Mouse (Mus musculus) heart, adult 2 months (tissue): ENCODE data around the gene Ciita. TPM values are rescaled to one million over a fixed set of nuclear protein-coding genes. Genes with fewer than 3 reads are reported as not detected.

Experiments used
- DNase-seq, 2 experiments: peaks; one replicate each; pipeline ENCODE4 v3.0.0; 2021
- H3K27ac ChIP-seq: fragments of 200-600 bp; 2 replicates; pipeline ENCODE4 v1.8.1; 2022
- H3K27me3 ChIP-seq: fragments of 200-500 bp; 2 replicates; pipeline ENCODE4 v1.6.1; 2012; ENCODE audit warnings: mild to moderate bottlenecking, low read length, inconsistent platforms, mixed read lengths; ENCODE audit not compliant: control insufficient read depth, insufficient read depth
- H3K36me3 ChIP-seq: fragments of 200-500 bp; 2 replicates; pipeline ENCODE4 v1.6.1; 2012; ENCODE audit warnings: low read length, inconsistent platforms; ENCODE audit not compliant: control insufficient read depth, insufficient read depth
- H3K4me1 ChIP-seq: fragments of 200-500 bp; 2 replicates; pipeline ENCODE4 v1.6.1; 2011; ENCODE audit warnings: low read length; ENCODE audit not compliant: control insufficient read depth, insufficient read depth
- H3K4me3 ChIP-seq: fragments of 200-600 bp; 2 replicates; pipeline ENCODE4 v1.8.1; 2022
- H3K79me2 ChIP-seq: fragments of 200-500 bp; replicated peaks from 2 replicates; pipeline ENCODE4 v1.6.1; 2012; ENCODE audit warnings: mild to moderate bottlenecking, inconsistent platforms, low read length, moderate library complexity, mixed read lengths; ENCODE audit not compliant: control insufficient read depth, insufficient read depth
- H3K9ac ChIP-seq: fragments of 200-500 bp; 2 replicates; pipeline ENCODE4 v1.6.1; 2012; ENCODE audit warnings: low read depth, mild to moderate bottlenecking, control low read depth, inconsistent platforms, low read length, mixed read lengths
- CTCF ChIP-seq: fragments of 200-600 bp; IDR thresholded peaks from 2 replicates; pipeline ENCODE4 v1.8.1; 2022; ENCODE audit warnings: antibody characterized with exemption, mild to moderate bottlenecking, moderate library complexity
- EP300 ChIP-seq: fragments of 200-500 bp; IDR thresholded peaks from 2 replicates; pipeline ENCODE4 v1.6.1; 2011; ENCODE audit warnings: low read depth, low read length, control low read depth; ENCODE audit not compliant: insufficient read depth
- POLR2A ChIP-seq: fragments of 200-500 bp; IDR thresholded peaks from 2 replicates; pipeline ENCODE4 v1.6.1; 2011; ENCODE audit warnings: mild to moderate bottlenecking, low read depth, low read length, control low read depth; ENCODE audit not compliant: insufficient read depth
- WGBS: fragments of 180-500 bp; shearing (Covaris S2); methylation state at CpG from one replicate; pipeline ENCODE4 v1.1.7; 2018; 5-methylcytosine and 5-hydroxymethylcytosine counted together
- intact Hi-C: fragments of 180-260 bp; cut with DNase I; formaldehyde crosslinking; loops from one replicate; pipeline ENCODE4 v1.15.1; 2025
- polyA plus RNA-seq: library from polyadenylated mRNA; depleted of rRNA; stranded (reverse); fragments of >200 nt; gene quantifications from 2 replicates; pipeline ENCODE4 v1.2.3, GENCODE M21; 2012
- total RNA-seq, 2 experiments: library from RNA; stranded (reverse); gene quantifications; 2 replicates each; pipeline ENCODE4 v1.2.3; 2021

Gene Ciita
- total and polyA plus RNA-seq, 3 experiments, result 0.41 to 2.0 (median 0.50) TPM

DNA sequence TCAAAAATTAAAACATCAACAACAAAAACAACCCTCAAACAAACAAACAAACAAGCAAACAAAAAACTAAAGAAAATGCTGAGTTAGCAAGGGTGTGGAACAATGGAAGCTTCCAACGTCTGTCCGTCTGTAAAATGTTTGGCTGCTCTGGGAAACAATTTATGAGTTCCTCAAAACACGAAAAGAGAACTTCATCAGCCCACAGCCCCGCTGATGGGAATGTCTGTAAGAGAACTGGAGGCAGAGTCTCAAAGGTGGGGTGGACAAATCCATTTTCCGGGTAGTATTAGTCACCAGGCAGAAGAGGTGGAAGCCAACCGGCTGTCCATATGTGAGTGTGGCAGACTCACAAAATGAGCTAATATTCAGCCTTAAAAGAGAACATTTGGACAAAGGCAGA is 38.5 kb upstream of the Ciita start:
- WGBS, result 82% methylated on average over 6 of the region's 6 CpGs
- intact Hi-C loops, result no loop called here
- no peak overlapping the region for H3K4me3 ChIP-seq
- H3K4me1 ChIP-seq, result no peaks in the 10 kb centered on the region
- H3K79me2 ChIP-seq, result no peaks in the 10 kb centered on the region
- TF ChIP-seq CTCF, result no peak
- TF ChIP-seq EP300, result no peak
- no peak for TF ChIP-seq POLR2A
- no peak overlapping the region for H3K9ac ChIP-seq
- H3K27me3 ChIP-seq, result no peaks in the 10 kb centered on the region
- DNase-seq, result no peak
- H3K36me3 ChIP-seq, result no peaks in the 10 kb centered on the region
- no peak overlapping the region for H3K27ac ChIP-seq

DNA sequence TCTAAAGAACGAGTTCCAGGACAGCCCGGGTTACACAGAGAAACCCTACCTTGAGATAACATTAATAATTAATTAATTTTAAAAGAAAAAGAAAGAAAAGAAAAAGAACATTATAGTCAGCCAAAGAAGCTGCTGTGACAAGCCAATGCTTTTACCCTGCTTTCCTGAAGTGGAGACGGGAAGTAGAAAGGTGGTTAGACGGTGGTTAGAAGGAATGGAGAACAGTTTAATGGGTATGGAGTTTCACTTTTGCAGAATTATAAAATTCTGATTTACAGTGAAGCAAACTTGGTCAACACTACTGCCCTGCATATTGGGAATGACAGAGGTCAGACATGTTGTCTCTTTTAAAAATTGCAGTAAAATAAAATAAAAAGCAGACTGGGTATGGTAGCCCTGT is 38.1 kb upstream of the Ciita start:
- no peak for TF ChIP-seq CTCF
- TF ChIP-seq POLR2A, result no peak
- TF ChIP-seq EP300, result no peak
- H3K9ac ChIP-seq, result no peak overlapping the region
- intact Hi-C loops, result no loop called here
- WGBS, result 86% methylated on average over 4 of the region's 4 CpGs
- H3K4me1 ChIP-seq, result no peaks in the 10 kb centered on the region
- no peaks in the 10 kb centered on the region for H3K27me3 ChIP-seq
- no peak overlapping the region for H3K27ac ChIP-seq
- no peaks in the 10 kb centered on the region for H3K79me2 ChIP-seq
- no peak for DNase-seq
- no peak overlapping the region for H3K4me3 ChIP-seq
- no peaks in the 10 kb centered on the region for H3K36me3 ChIP-seq

DNA sequence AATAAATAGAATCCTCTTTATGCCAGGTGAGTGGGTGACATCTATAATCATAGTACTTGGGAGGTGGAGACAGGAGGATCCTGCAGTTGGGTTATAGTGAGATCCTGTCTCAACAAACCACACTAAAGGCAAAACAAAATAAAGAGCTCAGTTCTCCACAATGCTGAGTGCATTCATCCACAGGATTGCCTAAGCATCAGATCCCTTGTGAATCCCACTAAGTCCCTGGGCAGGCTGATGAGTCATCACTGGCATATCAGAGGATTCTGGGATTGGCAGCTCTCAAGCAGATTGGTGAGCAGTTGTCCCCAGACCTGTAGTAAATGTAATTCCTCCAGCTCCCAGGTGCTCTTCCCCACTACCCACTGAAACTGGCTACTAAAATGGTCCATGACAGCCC is 36.1 kb upstream of the Ciita start:
- Histone ChIP-seq H3K4me1 (peaks cover 2% of the 10 kb centered on the region; the same call in 1 of the 2 replicates), H3K9ac (no peak overlapping the region), H3K4me3 (no peak overlapping the region), H3K79me2 (no peaks in the 10 kb centered on the region), H3K36me3 (no peaks in the 10 kb centered on the region), H3K27me3 (no peaks in the 10 kb centered on the region), H3K27ac (no peak overlapping the region)
- DNase-seq, result no peak
- TF ChIP-seq EP300 (no peak), CTCF (no peak), POLR2A (no peak)
- intact Hi-C loops, result no loop called here

DNA sequence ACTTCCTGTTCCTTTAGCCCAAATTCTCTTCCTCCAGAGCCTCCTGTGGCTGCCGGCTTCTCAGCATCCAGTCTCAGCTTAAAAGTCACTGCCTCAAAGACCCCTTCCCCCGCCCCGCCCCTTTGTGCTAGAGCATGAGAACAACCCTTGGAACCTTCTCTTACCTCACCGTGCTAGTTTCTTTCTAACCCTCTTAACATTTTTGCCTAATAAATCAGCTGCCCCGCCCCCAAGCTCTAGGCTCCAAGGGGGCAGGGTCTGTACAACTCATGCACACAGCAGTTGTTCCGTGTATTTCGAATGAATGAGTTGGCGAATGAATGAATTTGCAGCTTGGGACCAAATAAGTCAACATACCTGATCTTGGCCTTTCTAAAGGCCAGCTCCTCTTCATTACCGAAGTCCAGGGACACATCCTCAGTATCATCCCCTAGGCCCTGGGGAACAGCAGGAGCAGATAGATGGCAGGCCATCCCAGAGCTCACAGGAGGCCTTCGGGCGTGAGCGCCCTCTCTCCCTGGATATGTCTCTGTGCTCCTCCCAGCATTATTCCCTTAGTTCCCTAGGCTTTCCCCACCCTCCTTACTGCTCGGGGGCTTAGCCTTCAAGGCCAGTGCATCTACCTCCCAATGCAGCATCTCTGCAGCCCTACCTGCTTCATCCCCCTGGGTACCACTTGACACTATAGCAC is 33.1 kb upstream of the Ciita start:
- intact Hi-C loops, result no loop called here
- no peaks in the 10 kb centered on the region for H3K27me3 ChIP-seq
- H3K4me3 ChIP-seq, result no peak overlapping the region
- no peaks in the 10 kb centered on the region for H3K36me3 ChIP-seq
- no peak for DNase-seq
- H3K27ac ChIP-seq, result no peak overlapping the region
- no peaks in the 10 kb centered on the region for H3K79me2 ChIP-seq
- WGBS, result 47% methylated on average over 13 of the region's 13 CpGs
- H3K9ac ChIP-seq, result 0 out of 2 replicates have a peak overlapping the region, but pooled peaks have one; percentile 10
- TF ChIP-seq EP300 (no peak), CTCF (no peak), POLR2A (no peak)
- peaks cover 2% of the 10 kb centered on the region; the same call in 1 of the 2 replicates for H3K4me1 ChIP-seq

GRCm38 (mm10) chr16:10447264-10447594 is 32.6 kb upstream of the Ciita start, which contains the start of gene Tvp23a:
Gene Tvp23a (minus strand): TSS chr16:10447362.
- no peak within 1 kb of the TSS for H3K4me3 ChIP-seq

DNA sequence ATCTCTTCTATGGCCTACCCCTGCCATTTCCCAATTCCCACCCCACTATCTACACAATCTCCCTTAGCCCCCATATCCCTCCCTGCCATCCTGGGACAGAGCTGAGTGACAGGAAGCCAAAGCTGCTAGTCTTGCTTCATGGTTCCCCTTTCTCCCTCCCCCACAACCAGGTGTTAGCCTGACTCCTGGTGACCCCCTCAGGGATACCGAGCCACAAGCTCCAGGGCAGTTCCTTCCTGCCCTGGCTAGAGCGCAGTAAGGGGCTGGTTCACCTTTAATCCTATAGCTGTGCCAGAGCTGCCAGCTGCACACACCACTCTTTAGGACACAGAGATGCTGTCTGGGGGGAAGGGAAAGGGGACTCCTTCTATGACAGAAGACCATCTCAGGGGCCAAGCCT is 32.1 kb upstream of the Ciita start:
- Histone ChIP-seq H3K36me3 (no peaks in the 10 kb centered on the region), H3K27ac (no peak overlapping the region), H3K27me3 (no peaks in the 10 kb centered on the region), H3K79me2 (no peaks in the 10 kb centered on the region), H3K4me1 (peaks cover 2% of the 10 kb centered on the region; the same call in 1 of the 2 replicates), H3K9ac (no peak overlapping the region), H3K4me3 (no peak overlapping the region)
- no peak for DNase-seq
- WGBS, result 67% methylated on average over 2 of the region's 2 CpGs
- intact Hi-C loops, result no loop called here
- TF ChIP-seq POLR2A, result no peak
- TF ChIP-seq CTCF, result no peak
- no peak for TF ChIP-seq EP300

More at GRCm38 (mm10) chr16:10447264-10447594, 32.6 kb upstream of the Ciita start, which contains the start of gene Tvp23a:
- H3K36me3 ChIP-seq, result no peaks in the 10 kb centered on the region
- H3K27me3 ChIP-seq, result no peaks in the 10 kb centered on the region
- H3K27ac ChIP-seq, result no peak within 1 kb of the TSS
- 0 out of 2 replicates have a peak within 1 kb of the TSS, but pooled peaks have one; percentile 10 for H3K9ac ChIP-seq
- DNase-seq, result peak; percentile 56 to 69
- peaks cover 2% of the 10 kb centered on the region; the same call in 1 of the 2 replicates for H3K4me1 ChIP-seq
- no peaks in the 10 kb centered on the region for H3K79me2 ChIP-seq
- 15% methylated on average over 12 of the region's 12 CpGs for WGBS
- TF ChIP-seq EP300, result no peak
- TF ChIP-seq POLR2A, result peak; percentile 69
- intact Hi-C loops, result no loop called here
